Mouse (Mus musculus): Measurements from ENCODE around the gene Slc9a9. TPM values are rescaled to one million over a fixed set of nuclear protein-coding genes. Genes with fewer than 3 reads are reported as not detected.

The Slc9a9 gene
- polyA plus RNA-seq, 1 experiment from 2014 or later = 8.5 TPM

DNA sequence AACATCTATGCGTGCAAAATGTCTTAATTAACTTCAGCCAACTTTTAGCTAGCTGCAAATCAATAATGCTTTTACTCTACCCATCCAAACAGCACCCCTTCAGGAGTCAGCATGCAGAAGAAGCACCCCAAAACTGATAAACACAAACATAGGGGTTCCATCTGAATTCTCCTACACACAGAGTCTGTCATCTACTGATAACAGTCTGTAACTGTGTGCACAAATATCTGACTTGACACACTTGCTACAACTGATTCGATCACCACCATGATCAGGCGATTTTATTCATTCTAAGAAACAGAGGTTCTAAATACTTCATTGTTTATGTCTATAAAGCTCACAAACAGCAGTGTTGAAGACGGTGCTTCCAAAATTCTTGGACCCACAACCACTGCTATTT lies 171.3 kb downstream of the Slc9a9 start:
- no peaks in the 10 kb centered on the region for H3K36me3 ChIP-seq (ENCODE audit: control insufficient read depth, insufficient read depth, low read length)
- no peaks in the 10 kb centered on the region for H3K9me3 ChIP-seq (ENCODE audit: control insufficient read depth, low read length)
- H3K27ac ChIP-seq (ENCODE audit: low read depth, low read length) = no peak overlapping the region
- no peaks in the 10 kb centered on the region for H3K4me1 ChIP-seq (ENCODE audit: control insufficient read depth, insufficient read depth, low read length)
- H3K4me3 ChIP-seq (ENCODE audit: low read depth, low read length) = no peak overlapping the region
- no peak overlapping the region for H3K4me2 ChIP-seq (ENCODE audit: low read depth, low read length)
- no peak overlapping the region for H3K9ac ChIP-seq (replicated peaks; ENCODE audit: low read depth, low read length)
- H3K27me3 ChIP-seq (ENCODE audit: control insufficient read depth, insufficient read depth, low read length) = no peaks in the 10 kb centered on the region
- 80% methylated on average over 4 of the region's 4 CpGs for WGBS
- ATAC-seq (ENCODE audit: low read depth) = no peak

DNA sequence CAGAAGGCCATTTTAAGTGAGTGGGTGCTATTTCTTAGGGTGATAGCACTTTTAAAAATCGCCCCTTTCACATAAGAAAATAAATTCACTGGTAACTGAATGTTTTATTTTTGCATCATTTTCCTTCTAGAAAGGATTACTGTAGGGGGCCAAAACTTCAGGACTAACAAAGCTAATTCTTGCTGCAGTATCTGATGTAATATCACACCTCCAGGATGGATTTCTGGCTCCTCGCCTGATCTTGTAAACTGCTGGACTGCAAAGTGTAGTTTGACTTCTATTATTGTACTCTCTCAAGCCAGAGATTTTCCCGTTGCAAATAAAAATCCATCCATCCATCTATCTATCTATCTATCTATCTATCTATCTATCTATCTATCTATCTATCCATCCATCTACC lies 174.5 kb downstream of the Slc9a9 start:
- H3K9me3 ChIP-seq (ENCODE audit: control insufficient read depth, low read length) = no peaks in the 10 kb centered on the region
- H3K4me1 ChIP-seq (ENCODE audit: control insufficient read depth, insufficient read depth, low read length) = no peaks in the 10 kb centered on the region
- H3K27ac ChIP-seq (ENCODE audit: low read depth, low read length) = no peak overlapping the region
- no peak overlapping the region for H3K9ac ChIP-seq (replicated peaks; ENCODE audit: low read depth, low read length)
- 86% methylated on average over 3 of the region's 3 CpGs for WGBS
- ATAC-seq (ENCODE audit: low read depth) = no peak
- no peaks in the 10 kb centered on the region for H3K36me3 ChIP-seq (ENCODE audit: control insufficient read depth, insufficient read depth, low read length)
- H3K27me3 ChIP-seq (ENCODE audit: control insufficient read depth, insufficient read depth, low read length) = no peaks in the 10 kb centered on the region
- H3K4me3 ChIP-seq (ENCODE audit: low read depth, low read length) = no peak overlapping the region
- H3K4me2 ChIP-seq (ENCODE audit: low read depth, low read length) = no peak overlapping the region

DNA sequence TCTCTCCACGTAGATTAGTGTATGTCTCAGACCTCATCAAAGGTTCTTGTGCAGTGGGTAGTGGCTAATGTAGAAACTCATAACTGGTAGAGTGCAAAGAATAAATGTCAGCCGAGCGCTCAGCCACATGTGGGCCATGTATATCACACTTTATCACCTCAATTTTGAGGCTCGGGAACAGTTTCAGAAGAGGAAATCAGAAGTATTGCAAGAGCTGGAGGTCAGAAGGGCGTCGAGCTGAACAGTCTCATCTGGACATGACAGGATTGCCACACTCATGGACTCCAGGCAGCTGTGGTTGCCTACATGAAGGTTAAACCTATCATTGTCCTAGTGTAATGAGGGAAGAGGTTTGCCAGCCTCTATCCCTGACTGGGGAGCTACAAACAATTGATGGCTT lies 177.9 kb downstream of the Slc9a9 start:
- Histone ChIP-seq H3K4me3 (ENCODE audit: low read depth, low read length) (no peak overlapping the region), H3K4me2 (ENCODE audit: low read depth, low read length) (no peak overlapping the region), H3K27me3 (ENCODE audit: control insufficient read depth, insufficient read depth, low read length) (no peaks in the 10 kb centered on the region), H3K36me3 (ENCODE audit: control insufficient read depth, insufficient read depth, low read length) (no peaks in the 10 kb centered on the region), H3K9ac (replicated peaks; ENCODE audit: low read depth, low read length) (no peak overlapping the region), H3K4me1 (ENCODE audit: control insufficient read depth, insufficient read depth, low read length) (no peaks in the 10 kb centered on the region), H3K9me3 (ENCODE audit: control insufficient read depth, low read length) (no peaks in the 10 kb centered on the region), H3K27ac (ENCODE audit: low read depth, low read length) (no peak overlapping the region)
- no peak for ATAC-seq (ENCODE audit: low read depth)
- WGBS = 93% methylated on average over 6 of the region's 6 CpGs

DNA sequence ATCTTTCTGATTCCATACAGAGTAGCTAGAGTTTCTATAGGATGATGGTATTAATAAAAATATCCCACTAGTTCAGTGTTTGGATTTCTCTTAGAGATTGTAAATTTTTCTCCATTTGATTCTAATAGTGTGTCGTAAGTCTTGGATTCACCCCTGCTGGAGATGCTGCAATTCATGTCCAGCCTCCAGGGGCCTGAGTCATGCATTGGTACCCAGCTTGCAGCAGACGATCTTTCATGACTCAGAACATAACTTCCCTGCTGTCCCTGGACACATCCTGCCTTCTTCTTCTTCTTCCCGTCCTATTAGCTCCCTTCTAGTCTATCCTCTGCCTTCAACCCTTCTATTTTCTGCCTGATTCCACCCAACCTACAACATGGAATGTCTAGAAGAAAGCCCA lies 181.8 kb downstream of the Slc9a9 start:
- H3K27ac ChIP-seq (ENCODE audit: low read depth, low read length) = no peak overlapping the region
- ATAC-seq (ENCODE audit: low read depth) = no peak
- WGBS = 61% methylated on average over 3 of the region's 3 CpGs
- no peaks in the 10 kb centered on the region for H3K9me3 ChIP-seq (ENCODE audit: control insufficient read depth, low read length)
- H3K36me3 ChIP-seq (ENCODE audit: control insufficient read depth, insufficient read depth, low read length) = no peaks in the 10 kb centered on the region
- no peak overlapping the region for H3K4me3 ChIP-seq (ENCODE audit: low read depth, low read length)
- no peak overlapping the region for H3K4me2 ChIP-seq (ENCODE audit: low read depth, low read length)
- H3K4me1 ChIP-seq (ENCODE audit: control insufficient read depth, insufficient read depth, low read length) = no peaks in the 10 kb centered on the region
- no peaks in the 10 kb centered on the region for H3K27me3 ChIP-seq (ENCODE audit: control insufficient read depth, insufficient read depth, low read length)
- H3K9ac ChIP-seq (replicated peaks; ENCODE audit: low read depth, low read length) = no peak overlapping the region

DNA sequence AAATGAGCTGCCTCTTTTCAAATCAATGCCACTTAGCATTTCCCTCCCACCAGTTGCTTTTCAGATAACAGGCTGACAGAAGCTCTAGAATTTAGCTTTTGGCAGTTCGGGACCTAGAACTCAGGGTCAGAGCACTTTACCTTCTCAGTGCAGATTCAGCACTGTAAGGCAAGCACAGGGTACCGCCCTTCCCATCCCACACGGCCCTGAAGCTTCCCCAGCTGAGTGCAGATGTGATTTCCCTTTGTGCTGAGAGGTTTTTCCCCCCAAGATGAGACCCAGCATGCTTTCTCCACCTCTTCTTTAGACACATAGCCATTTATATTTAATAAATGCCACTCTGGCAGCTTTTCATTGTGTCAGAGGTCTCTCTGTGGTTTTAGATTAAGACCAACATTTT lies 186.4 kb downstream of the Slc9a9 start:
- H3K4me1 ChIP-seq (ENCODE audit: control insufficient read depth, insufficient read depth, low read length) = no peaks in the 10 kb centered on the region
- H3K9ac ChIP-seq (replicated peaks; ENCODE audit: low read depth, low read length) = no peak overlapping the region
- H3K9me3 ChIP-seq (ENCODE audit: control insufficient read depth, low read length) = no peaks in the 10 kb centered on the region
- no peak for ATAC-seq (ENCODE audit: low read depth)
- H3K4me2 ChIP-seq (ENCODE audit: low read depth, low read length) = no peak overlapping the region
- no peaks in the 10 kb centered on the region for H3K36me3 ChIP-seq (ENCODE audit: control insufficient read depth, insufficient read depth, low read length)
- 70% methylated on average over 3 of the region's 3 CpGs for WGBS
- H3K4me3 ChIP-seq (ENCODE audit: low read depth, low read length) = no peak overlapping the region
- H3K27me3 ChIP-seq (ENCODE audit: control insufficient read depth, insufficient read depth, low read length) = no peaks in the 10 kb centered on the region
- H3K27ac ChIP-seq (ENCODE audit: low read depth, low read length) = no peak overlapping the region

DNA sequence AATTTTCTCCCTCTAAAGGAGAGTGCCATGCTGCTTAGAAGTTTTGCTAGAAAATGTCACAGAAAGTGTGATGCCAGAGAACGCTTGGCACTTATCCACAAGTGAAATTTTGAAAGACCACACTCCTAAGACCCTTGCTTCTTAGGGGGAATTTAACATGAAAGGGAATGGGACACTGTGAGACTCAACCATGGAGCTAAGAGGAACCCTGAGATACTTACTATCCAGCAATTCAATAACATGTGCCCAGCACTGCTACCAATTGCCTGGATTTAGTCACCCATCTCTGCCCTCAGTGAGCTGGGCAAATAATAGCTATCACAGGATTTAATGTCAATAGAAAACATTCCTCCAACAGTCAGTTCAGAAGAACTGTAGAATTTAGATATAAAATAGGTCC lies 198.8 kb downstream of the Slc9a9 start:
- 89% methylated on average over 1 of the region's 1 CpGs for WGBS
- no peaks in the 10 kb centered on the region for H3K36me3 ChIP-seq (ENCODE audit: control insufficient read depth, insufficient read depth, low read length)
- H3K9ac ChIP-seq (replicated peaks; ENCODE audit: low read depth, low read length) = no peak overlapping the region
- no peak overlapping the region for H3K4me3 ChIP-seq (ENCODE audit: low read depth, low read length)
- no peaks in the 10 kb centered on the region for H3K9me3 ChIP-seq (ENCODE audit: control insufficient read depth, low read length)
- no peaks in the 10 kb centered on the region for H3K4me1 ChIP-seq (ENCODE audit: control insufficient read depth, insufficient read depth, low read length)
- H3K4me2 ChIP-seq (ENCODE audit: low read depth, low read length) = no peak overlapping the region
- no peaks in the 10 kb centered on the region for H3K27me3 ChIP-seq (ENCODE audit: control insufficient read depth, insufficient read depth, low read length)
- ATAC-seq (ENCODE audit: low read depth) = no peak
- H3K27ac ChIP-seq (ENCODE audit: low read depth, low read length) = no peak overlapping the region

DNA sequence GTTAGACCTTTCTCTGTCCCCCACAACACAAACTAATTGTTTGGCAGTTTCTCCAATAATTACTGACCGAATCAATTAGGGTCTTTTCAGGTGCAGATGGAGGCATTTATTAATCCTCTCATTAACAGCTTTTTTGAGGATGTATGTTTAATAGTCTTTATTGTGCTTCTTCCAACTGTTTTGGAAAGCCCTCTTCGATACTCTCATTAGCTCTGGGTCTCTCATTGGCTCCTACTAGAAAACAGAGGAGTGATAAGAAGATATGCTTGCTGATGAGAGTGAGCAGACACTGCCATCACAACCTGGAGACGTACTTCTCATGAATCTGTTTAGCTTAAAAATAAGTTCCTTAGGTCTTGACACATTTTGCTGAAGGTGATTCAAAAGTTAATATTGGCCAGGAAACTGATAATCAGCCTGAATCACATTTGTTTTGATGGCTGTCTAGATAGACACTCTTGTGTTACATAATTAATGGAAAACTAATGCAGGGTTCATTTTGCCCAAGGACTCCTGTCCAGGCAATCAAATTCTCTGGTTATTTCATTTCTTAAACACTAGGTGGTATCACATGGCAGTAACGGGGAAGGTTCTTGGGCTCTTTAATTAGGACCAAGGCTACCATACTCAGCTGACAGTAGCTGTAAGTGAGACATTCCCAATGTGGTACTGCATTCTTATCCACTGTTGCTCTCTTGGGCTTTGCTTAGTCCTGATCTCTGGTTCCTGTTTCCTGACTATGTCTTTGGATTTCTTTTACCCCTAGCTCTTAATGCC lies 199.5 kb downstream of the Slc9a9 start:
- H3K9me3 ChIP-seq (ENCODE audit: control insufficient read depth, low read length) = no peaks in the 10 kb centered on the region
- 80% methylated on average over 4 of the region's 4 CpGs for WGBS
- no peaks in the 10 kb centered on the region for H3K4me1 ChIP-seq (ENCODE audit: control insufficient read depth, insufficient read depth, low read length)
- no peak for ATAC-seq (ENCODE audit: low read depth)
- H3K4me3 ChIP-seq (ENCODE audit: low read depth, low read length) = no peak overlapping the region
- no peak overlapping the region for H3K9ac ChIP-seq (replicated peaks; ENCODE audit: low read depth, low read length)
- no peak overlapping the region for H3K4me2 ChIP-seq (ENCODE audit: low read depth, low read length)
- no peaks in the 10 kb centered on the region for H3K27me3 ChIP-seq (ENCODE audit: control insufficient read depth, insufficient read depth, low read length)
- H3K27ac ChIP-seq (ENCODE audit: low read depth, low read length) = no peak overlapping the region
- H3K36me3 ChIP-seq (ENCODE audit: control insufficient read depth, insufficient read depth, low read length) = no peaks in the 10 kb centered on the region

DNA sequence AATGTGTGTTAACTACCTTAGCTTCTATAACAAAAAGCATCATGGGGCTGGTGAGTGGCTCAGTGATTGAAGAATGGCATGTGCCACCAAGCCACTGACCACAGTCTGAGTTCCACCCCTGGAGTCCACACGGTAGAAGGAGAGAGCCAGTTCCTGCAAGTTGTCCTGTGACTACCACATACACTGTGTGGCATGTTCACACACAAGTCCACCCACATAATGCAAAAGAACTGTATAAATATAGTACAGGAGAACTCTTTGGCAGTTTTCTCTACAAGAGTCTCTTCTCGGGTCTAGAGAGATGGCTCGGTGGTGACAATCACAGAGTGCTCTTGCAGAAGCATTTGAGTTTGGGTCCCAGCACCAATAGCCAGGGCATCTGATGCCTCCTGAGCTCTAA lies 212.8 kb downstream of the Slc9a9 start:
- H3K36me3 ChIP-seq (ENCODE audit: control insufficient read depth, insufficient read depth, low read length) = no peaks in the 10 kb centered on the region
- no peak overlapping the region for H3K9ac ChIP-seq (replicated peaks; ENCODE audit: low read depth, low read length)
- no peak for ATAC-seq (ENCODE audit: low read depth)
- no peaks in the 10 kb centered on the region for H3K4me1 ChIP-seq (ENCODE audit: control insufficient read depth, insufficient read depth, low read length)
- no peaks in the 10 kb centered on the region for H3K9me3 ChIP-seq (ENCODE audit: control insufficient read depth, low read length)
- no peak overlapping the region for H3K4me3 ChIP-seq (ENCODE audit: low read depth, low read length)
- no peaks in the 10 kb centered on the region for H3K27me3 ChIP-seq (ENCODE audit: control insufficient read depth, insufficient read depth, low read length)
- no peak overlapping the region for H3K27ac ChIP-seq (ENCODE audit: low read depth, low read length)
- H3K4me2 ChIP-seq (ENCODE audit: low read depth, low read length) = no peak overlapping the region
- 94% methylated on average over 3 of the region's 3 CpGs for WGBS

DNA sequence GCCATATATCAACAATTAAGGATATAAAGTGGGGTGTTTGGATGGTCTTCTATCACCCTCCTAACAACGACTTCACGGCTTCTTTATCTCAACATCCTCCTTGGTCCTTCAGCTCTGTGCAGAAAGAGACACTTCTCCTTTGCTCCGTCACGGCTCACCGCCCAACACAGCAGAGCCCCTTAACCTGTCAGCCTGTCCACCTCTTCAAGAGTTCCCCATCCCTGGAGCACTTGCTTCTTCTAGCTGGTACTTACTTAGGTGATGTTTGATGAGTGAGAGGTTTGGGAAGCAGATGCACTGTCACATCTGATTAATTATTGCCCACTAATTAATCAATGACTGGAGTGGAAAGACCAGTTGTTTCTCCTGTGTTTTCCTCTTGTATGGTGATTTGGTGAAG lies 213.7 kb downstream of the Slc9a9 start:
- H3K36me3 ChIP-seq (ENCODE audit: control insufficient read depth, insufficient read depth, low read length) = no peaks in the 10 kb centered on the region
- no peaks in the 10 kb centered on the region for H3K27me3 ChIP-seq (ENCODE audit: control insufficient read depth, insufficient read depth, low read length)
- H3K9ac ChIP-seq (replicated peaks; ENCODE audit: low read depth, low read length) = no peak overlapping the region
- no peak overlapping the region for H3K4me2 ChIP-seq (ENCODE audit: low read depth, low read length)
- H3K9me3 ChIP-seq (ENCODE audit: control insufficient read depth, low read length) = no peaks in the 10 kb centered on the region
- ATAC-seq (ENCODE audit: low read depth) = no peak
- H3K27ac ChIP-seq (ENCODE audit: low read depth, low read length) = no peak overlapping the region
- H3K4me3 ChIP-seq (ENCODE audit: low read depth, low read length) = no peak overlapping the region
- 92% methylated on average over 5 of the region's 5 CpGs for WGBS
- H3K4me1 ChIP-seq (ENCODE audit: control insufficient read depth, insufficient read depth, low read length) = no peaks in the 10 kb centered on the region
